ENCODE assay signal across 21 mouse cellular contexts in genomic region chr4:12784479-12784878, GRCm38 (mm10).
DNase-seq lines count a peak whose midpoint lies in the region; ATAC-seq and TF ChIP-seq lines count a peak whose summit lies in the region.
"Had no signal": no experiment of that assay in that cellular context is flagged by ENCODE, and none has a peak within 500 bp of the region (broad histone marks: within the 10 kb centered on the region; RNA-seq: fewer than 3 reads in every experiment).

No protein-coding gene starts in this region.

- ATAC-seq in forebrain, postnatal 0 days, result peak; percentile 56; the same call in 1 of the 2 replicates
- ATAC-seq in midbrain, embryonic 14.5 days (ENCODE audit: low FRiP score, low TSS enrichment), result no peak; the same call in 1 of the 2 replicates
- peak; percentile 48; the same call in 1 of the 2 replicates for ATAC-seq in midbrain, embryonic 15.5 days (replicated peaks)
- ATAC-seq: hindbrain, embryonic 16.5 days had no signal

- H3K4me2 ChIP-seq in forebrain, postnatal 0 days (ENCODE audit: low read depth), result no peak overlapping the region
- no peak overlapping the region for H3K4me2 ChIP-seq in midbrain, embryonic 14.5 days (ENCODE audit: low read length)
- H3K4me2 ChIP-seq in midbrain, embryonic 15.5 days, result no peak overlapping the region
- H3K4me2 ChIP-seq: embryonic facial prominence, embryonic 15.5 days; heart, embryonic 13.5 days; hindbrain, embryonic 12.5 days had no signal

- H3K9me3 ChIP-seq in forebrain, postnatal 0 days (ENCODE audit: low read length), result no peaks in the 10 kb centered on the region
- no peaks in the 10 kb centered on the region for H3K9me3 ChIP-seq in forebrain, embryonic 10.5 days
- H3K9me3 ChIP-seq in midbrain, embryonic 14.5 days (ENCODE audit: control insufficient read depth, low read length), result no peaks in the 10 kb centered on the region
- no peaks in the 10 kb centered on the region for H3K9me3 ChIP-seq in midbrain, embryonic 10.5 days (replicated peaks)
- H3K9me3 ChIP-seq in midbrain, embryonic 15.5 days, result no peaks in the 10 kb centered on the region
- H3K9me3 ChIP-seq: embryonic facial prominence, embryonic 15.5 days; G1E; heart, embryonic 13.5 days; hindbrain, embryonic 12.5 days had no signal

- H3K36me3 ChIP-seq in forebrain, postnatal 0 days (ENCODE audit: insufficient read depth), result no peaks in the 10 kb centered on the region
- no peaks in the 10 kb centered on the region for H3K36me3 ChIP-seq in forebrain, embryonic 10.5 days (replicated peaks)
- H3K36me3 ChIP-seq in midbrain, embryonic 14.5 days (ENCODE audit: control insufficient read depth, insufficient read depth, low read length), result no peaks in the 10 kb centered on the region
- no peaks in the 10 kb centered on the region for H3K36me3 ChIP-seq in midbrain, embryonic 10.5 days
- H3K36me3 ChIP-seq in midbrain, embryonic 15.5 days (replicated peaks), result no peaks in the 10 kb centered on the region
- H3K36me3 ChIP-seq: embryonic facial prominence, embryonic 15.5 days; G1E; heart, embryonic 13.5 days; hindbrain, embryonic 12.5 days had no signal

- no peak for DNase-seq in forebrain, postnatal 0 days
- DNase-seq in forebrain, embryonic 10.5 days (ENCODE audit: extremely low spot score, low spot score), result no peak
- peak; percentile 22 for DNase-seq in midbrain, embryonic 14.5 days
- DNase-seq in midbrain, embryonic 10.5 days (ENCODE audit: low spot score), result no peak
- no peak for DNase-seq in neural tube, embryonic 10.5 days (ENCODE audit: extremely low spot score, low spot score)
- DNase-seq in thymus, postnatal 4 days, result no peak
- DNase-seq: adrenal gland, adult 8-10 months; adrenal gland, postnatal 36 days; cerebellum, adult 11-12 months; cerebellum, adult 9-10 months; embryo, embryonic 11 days; gastrocnemius, adult 2 months; gastrocnemius, postnatal 25 days; heart, postnatal 36 days had no signal

- H3K4me3 ChIP-seq in forebrain, postnatal 0 days (ENCODE audit: low read depth, low read length), result no peak overlapping the region
- no peak overlapping the region for H3K4me3 ChIP-seq in forebrain, embryonic 10.5 days
- no peak overlapping the region for H3K4me3 ChIP-seq in midbrain, embryonic 14.5 days (replicated peaks; ENCODE audit: low read depth, low read length)
- no peak overlapping the region for H3K4me3 ChIP-seq in midbrain, embryonic 10.5 days
- no peak overlapping the region for H3K4me3 ChIP-seq in midbrain, embryonic 15.5 days
- H3K4me3 ChIP-seq: embryonic facial prominence, embryonic 15.5 days; erythroblast, embryonic 14.5 days; gastrocnemius, adult 2 months; heart, embryonic 13.5 days; hindbrain, embryonic 12.5 days had no signal

- H3K27ac ChIP-seq in forebrain, postnatal 0 days (ENCODE audit: low read depth, low read length), result no peak overlapping the region
- H3K27ac ChIP-seq in forebrain, embryonic 10.5 days, result no peak overlapping the region
- 0 out of 2 replicates have a peak overlapping the region, but pooled peaks have one; percentile 9 for H3K27ac ChIP-seq in midbrain, embryonic 14.5 days (replicated peaks; ENCODE audit: low read depth, low read length)
- H3K27ac ChIP-seq in midbrain, embryonic 10.5 days (replicated peaks), result no peak overlapping the region
- 0 out of 2 replicates have a peak overlapping the region, but pooled peaks have one; percentile 39 for H3K27ac ChIP-seq in midbrain, embryonic 15.5 days
- H3K27ac ChIP-seq: embryonic facial prominence, embryonic 15.5 days; gastrocnemius, adult 2 months; heart, embryonic 13.5 days; hindbrain, embryonic 12.5 days had no signal

- no peaks in the 10 kb centered on the region for H3K27me3 ChIP-seq in forebrain, postnatal 0 days (ENCODE audit: insufficient read depth, low read length)
- H3K27me3 ChIP-seq in forebrain, embryonic 10.5 days (ENCODE audit: poor library complexity, severe bottlenecking), result no peaks in the 10 kb centered on the region
- H3K27me3 ChIP-seq in midbrain, embryonic 14.5 days (ENCODE audit: control insufficient read depth, insufficient read depth, low read length), result no peaks in the 10 kb centered on the region
- no peaks in the 10 kb centered on the region for H3K27me3 ChIP-seq in midbrain, embryonic 10.5 days (ENCODE audit: low read depth, poor library complexity, severe bottlenecking)
- H3K27me3 ChIP-seq in midbrain, embryonic 15.5 days (replicated peaks), result no peaks in the 10 kb centered on the region
- H3K27me3 ChIP-seq: embryonic facial prominence, embryonic 15.5 days; heart, embryonic 13.5 days; hindbrain, embryonic 12.5 days had no signal

- H3K9ac ChIP-seq in forebrain, postnatal 0 days, result no peak overlapping the region
- H3K9ac ChIP-seq in midbrain, embryonic 14.5 days (replicated peaks; ENCODE audit: low read length), result no peak overlapping the region
- no peak overlapping the region for H3K9ac ChIP-seq in midbrain, embryonic 15.5 days
- H3K9ac ChIP-seq: embryonic facial prominence, embryonic 15.5 days; heart, embryonic 13.5 days; hindbrain, embryonic 12.5 days had no signal

- WGBS in forebrain, postnatal 0 days, result 79% methylated on average over 3 of the region's 3 CpGs
- 83% methylated on average over 3 of the region's 3 CpGs for WGBS in forebrain, embryonic 10.5 days
- 67% methylated on average over 3 of the region's 3 CpGs for WGBS in midbrain, embryonic 14.5 days
- 85% methylated on average over 3 of the region's 3 CpGs for WGBS in midbrain, embryonic 10.5 days
- WGBS in midbrain, embryonic 15.5 days, result 53% methylated on average over 3 of the region's 3 CpGs

- H3K4me1 ChIP-seq in forebrain, postnatal 0 days (ENCODE audit: insufficient read depth), result no peaks in the 10 kb centered on the region
- H3K4me1 ChIP-seq in forebrain, embryonic 10.5 days, result 0 out of 2 replicates have a peak, but pooled peaks cover 4% of the 10 kb centered on the region
- H3K4me1 ChIP-seq in midbrain, embryonic 14.5 days (ENCODE audit: control insufficient read depth, insufficient read depth, low read length), result peaks cover 7% of the 10 kb centered on the region
- H3K4me1 ChIP-seq in midbrain, embryonic 10.5 days, result peaks cover 7% of the 10 kb centered on the region
- peaks cover 4% of the 10 kb centered on the region; the same call in 1 of the 2 replicates for H3K4me1 ChIP-seq in midbrain, embryonic 15.5 days

- TF ChIP-seq CTCF in forebrain, postnatal 0 days (IDR thresholded peaks at IDR 0.05; ENCODE audit: low read depth), result no peak

Comparison
In these comparisons a context has a peak if more than half of its experiments do, and no peak if none do; other contexts are left out.
1. H3K27ac ChIP-seq: peak in midbrain, embryonic 14.5 days (single experiment) and midbrain, embryonic 15.5 days (single experiment); none in forebrain, postnatal 0 days (single experiment), forebrain, embryonic 10.5 days (single experiment) and midbrain, embryonic 10.5 days (single experiment).